In the genomic region with DNA sequence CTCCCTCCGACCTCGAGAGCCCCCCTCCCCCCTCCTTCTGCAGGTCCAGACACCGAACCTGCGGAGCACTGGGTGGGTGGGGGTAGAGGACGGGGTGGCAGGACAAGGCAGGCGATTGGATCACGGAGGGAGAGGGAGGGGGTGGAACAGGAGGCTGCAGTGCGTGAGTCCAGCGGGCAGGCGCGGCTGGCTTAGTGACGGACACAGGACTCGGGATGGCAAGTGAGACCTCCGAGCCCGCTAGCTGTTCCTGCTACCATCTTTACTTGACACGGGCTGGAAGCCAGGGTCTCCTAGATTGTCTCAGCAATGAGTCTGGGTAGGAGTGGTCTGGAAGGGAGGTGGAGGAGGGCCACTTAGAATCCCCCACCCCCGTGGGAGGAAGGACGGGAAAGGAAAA, we compare ENCODE assay signal across 9 mouse cellular contexts. TPM values are rescaled to one million over a fixed set of nuclear protein-coding genes. Genes with fewer than 3 reads are reported as not detected.
DNase-seq lines count a peak whose midpoint lies in the region; ATAC-seq lines count a peak whose summit lies in the region.
"Had no signal": no experiment of that assay in that cellular context is flagged by ENCODE, and none has a peak within 500 bp of the region (broad histone marks: within the 10 kb centered on the region; RNA-seq: fewer than 3 reads in every experiment).

No protein-coding gene starts in this region.

- peak overlapping the region; percentile 66 for H3K4me3 ChIP-seq in hindbrain, embryonic 16.5 days (ENCODE audit: low read length)
- H3K4me3 ChIP-seq in neural tube, embryonic 15.5 days (replicated peaks), result peak overlapping the region; percentile 70
- H3K4me3 ChIP-seq: myocyte had no signal

- H3K9me3 ChIP-seq in hindbrain, embryonic 16.5 days (ENCODE audit: control insufficient read depth, low read length), result no peaks in the 10 kb centered on the region
- no peaks in the 10 kb centered on the region for H3K9me3 ChIP-seq in neural tube, embryonic 15.5 days (replicated peaks)

- no peaks in the 10 kb centered on the region for H3K36me3 ChIP-seq in hindbrain, embryonic 16.5 days (ENCODE audit: control insufficient read depth, insufficient read depth, low read length)
- H3K36me3 ChIP-seq in neural tube, embryonic 15.5 days, result peaks cover 18% of the 10 kb centered on the region; the same call in 1 of the 2 replicates

- peak overlapping the region; percentile 56 for H3K9ac ChIP-seq in hindbrain, embryonic 16.5 days (ENCODE audit: low read depth, low read length)
- peak overlapping the region; percentile 73; the same call in 1 of the 2 replicates for H3K9ac ChIP-seq in neural tube, embryonic 15.5 days (replicated peaks)

- ATAC-seq in hindbrain, embryonic 16.5 days, result no peak
- ATAC-seq in neural tube, embryonic 15.5 days (ENCODE audit: low FRiP score), result no peak

- H3K4me1 ChIP-seq in hindbrain, embryonic 16.5 days (ENCODE audit: control insufficient read depth, insufficient read depth, low read depth, low read length), result peaks cover 16% of the 10 kb centered on the region
- peaks cover 55% of the 10 kb centered on the region for H3K4me1 ChIP-seq in neural tube, embryonic 15.5 days

- peak overlapping the region; percentile 81 for H3K4me2 ChIP-seq in hindbrain, embryonic 16.5 days (ENCODE audit: low read length)
- peak overlapping the region; percentile 79 for H3K4me2 ChIP-seq in neural tube, embryonic 15.5 days

- DNase-seq in cerebellum, adult 11-12 months, result peak; percentile 72
- DNase-seq in cerebellum, postnatal 4 days (ENCODE audit: low spot score in 2 of 2), result no peak
- DNase-seq in right cerebral cortex, adult 18-20 months, result peak; percentile 59
- DNase-seq in right cerebral cortex, postnatal 14 days, result no peak
- no peak for DNase-seq in thymus, adult 18-20 months
- no peak for DNase-seq in kidney, adult 18-20 months

- peaks cover 5% of the 10 kb centered on the region for H3K27me3 ChIP-seq in hindbrain, embryonic 16.5 days (replicated peaks; ENCODE audit: control insufficient read depth, insufficient read depth, low read length)
- peaks cover 33% of the 10 kb centered on the region for H3K27me3 ChIP-seq in neural tube, embryonic 15.5 days (replicated peaks)

- WGBS in hindbrain, embryonic 16.5 days, result 4% methylated on average over 18 of the region's 18 CpGs
- WGBS in neural tube, embryonic 15.5 days, result 8% methylated on average over 18 of the region's 18 CpGs

- no peak overlapping the region for H3K27ac ChIP-seq in hindbrain, embryonic 16.5 days (ENCODE audit: low read depth, low read length)
- no peak overlapping the region for H3K27ac ChIP-seq in neural tube, embryonic 15.5 days (replicated peaks)

RNA-seq across cellular contexts. Expression of a gene that starts 1.8 kb away (rescaled TPM):
- polyA plus RNA-seq in hindbrain, embryonic 16.5 days (2015; fragmentation: Nextera tagmentation; extraction: Ambion mirVana), result 9.4 and 12.3 TPM in 2 replicates
- polyA plus RNA-seq in neural tube, embryonic 15.5 days (2015; fragmentation: Nextera tagmentation; extraction: Ambion mirVana), result 11.6 and 13.3 TPM in 2 replicates

RNA-seq across cellular contexts. Expression of a gene that starts 12.1 kb away (rescaled TPM):
- 2.0 and 2.9 TPM in 2 replicates for polyA plus RNA-seq in hindbrain, embryonic 16.5 days (2015; fragmentation: Nextera tagmentation; extraction: Ambion mirVana)
- 1.2 and 2.1 TPM in 2 replicates for polyA plus RNA-seq in neural tube, embryonic 15.5 days (2015; fragmentation: Nextera tagmentation; extraction: Ambion mirVana)

RNA-seq across cellular contexts. Expression of a gene that starts 28.5 kb away (rescaled TPM):
- 107 and 110 TPM in 2 replicates for polyA plus RNA-seq in hindbrain, embryonic 16.5 days (2015; fragmentation: Nextera tagmentation; extraction: Ambion mirVana)
- 122 and 124 TPM in 2 replicates for polyA plus RNA-seq in neural tube, embryonic 15.5 days (2015; fragmentation: Nextera tagmentation; extraction: Ambion mirVana)

RNA-seq across cellular contexts. Expression of a gene that starts 28.9 kb away (rescaled TPM):
- 24.0 and 26.3 TPM in 2 replicates for polyA plus RNA-seq in hindbrain, embryonic 16.5 days (2015; fragmentation: Nextera tagmentation; extraction: Ambion mirVana)
- 21.7 and 24.5 TPM in 2 replicates for polyA plus RNA-seq in neural tube, embryonic 15.5 days (2015; fragmentation: Nextera tagmentation; extraction: Ambion mirVana)

RNA-seq across cellular contexts. Expression of a gene that starts 34.3 kb away (rescaled TPM):
- 3.1 and 4.4 TPM in 2 replicates for polyA plus RNA-seq in hindbrain, embryonic 16.5 days (2015; fragmentation: Nextera tagmentation; extraction: Ambion mirVana)
- polyA plus RNA-seq in neural tube, embryonic 15.5 days (2015; fragmentation: Nextera tagmentation; extraction: Ambion mirVana), result 3.1 and 3.3 TPM in 2 replicates

Comparison
In these comparisons a context has a peak if more than half of its experiments do, and no peak if none do; other contexts are left out.
1. DNase-seq: peak in cerebellum, adult 11-12 months (single experiment) and right cerebral cortex, adult 18-20 months (single experiment); none in cerebellum, postnatal 4 days (0 of 2), right cerebral cortex, postnatal 14 days (single experiment), thymus, adult 18-20 months (0 of 2) and kidney, adult 18-20 months (single experiment).